In genomic region chr13:102905361-102905950, GRCm38 (mm10) we compare ENCODE assay signal across 8 mouse cellular contexts.
DNase-seq lines count a peak whose midpoint lies in the region; ATAC-seq and TF ChIP-seq lines count a peak whose summit lies in the region.

No protein-coding gene starts in this region.

- DNase-seq in lung, embryonic 14.5 days: peak; percentile 55
- DNase-seq in lung, postnatal 36 days: no peak
- DNase-seq in embryo, embryonic 11 days: peak; percentile 66
- DNase-seq in liver, embryonic 13.5 days: peak; percentile 9
- peak; percentile 28 for DNase-seq in yolk sac, embryonic 10.5 days (ENCODE audit: low spot score)
- DNase-seq in Muller cell, postnatal 12 days (ENCODE audit: inconsistent ontology term): no peak

- 2% methylated on average over 16 of the region's 16 CpGs for WGBS in lung, embryonic 14.5 days
- 3% methylated on average over 16 of the region's 16 CpGs for WGBS in heart, embryonic 16.5 days
- WGBS in liver, embryonic 13.5 days (ENCODE audit: insufficient replicate concordance): 1% methylated on average over 16 of the region's 16 CpGs

- H3K27ac ChIP-seq in lung, embryonic 14.5 days (ENCODE audit: low read depth): peak overlapping the region; percentile 91
- H3K27ac ChIP-seq in heart, embryonic 16.5 days (ENCODE audit: low read length): peak overlapping the region; percentile 93
- peak overlapping the region; percentile 66 for H3K27ac ChIP-seq in liver, embryonic 13.5 days

- no peaks in the 10 kb centered on the region for H3K27me3 ChIP-seq in lung, embryonic 14.5 days (ENCODE audit: insufficient read depth, low read length)
- H3K27me3 ChIP-seq in heart, embryonic 16.5 days (ENCODE audit: control insufficient read depth, insufficient read depth, low read length): no peaks in the 10 kb centered on the region
- no peaks in the 10 kb centered on the region for H3K27me3 ChIP-seq in liver, embryonic 13.5 days

- H3K36me3 ChIP-seq in lung, embryonic 14.5 days (ENCODE audit: insufficient read depth): no peaks in the 10 kb centered on the region
- no peaks in the 10 kb centered on the region for H3K36me3 ChIP-seq in heart, embryonic 16.5 days (ENCODE audit: control insufficient read depth, insufficient read depth)
- H3K36me3 ChIP-seq in liver, embryonic 13.5 days: no peaks in the 10 kb centered on the region

- TF ChIP-seq CTCF in lung, embryonic 14.5 days (IDR thresholded peaks at IDR 0.05; ENCODE audit: low read depth): no peak

- H3K4me1 ChIP-seq in lung, embryonic 14.5 days (ENCODE audit: insufficient read depth): peaks cover 6% of the 10 kb centered on the region; the same call in 1 of the 2 replicates
- H3K4me1 ChIP-seq in heart, embryonic 16.5 days (ENCODE audit: control insufficient read depth, insufficient read depth, low read length): peaks cover 11% of the 10 kb centered on the region
- H3K4me1 ChIP-seq in liver, embryonic 13.5 days (replicated peaks): peaks cover 22% of the 10 kb centered on the region

- ATAC-seq in lung, embryonic 14.5 days (ENCODE audit: insufficient read depth): no peak
- ATAC-seq in heart, embryonic 16.5 days (replicated peaks; ENCODE audit: extremely low read depth, insufficient read depth, low FRiP score): no peak
- peak; percentile 24; the same call in 1 of the 2 replicates for ATAC-seq in liver, embryonic 13.5 days (ENCODE audit: low read depth)
- ATAC-seq in activated CD4-positive, CD25-positive, alpha-beta regulatory T cell, adult 4 months: no peak

- peak overlapping the region; percentile 56 for H3K4me3 ChIP-seq in lung, embryonic 14.5 days (ENCODE audit: low read depth, low read length)
- peak overlapping the region; percentile 76 for H3K4me3 ChIP-seq in heart, embryonic 16.5 days (ENCODE audit: low read length)
- H3K4me3 ChIP-seq in liver, embryonic 13.5 days (replicated peaks): peak overlapping the region; percentile 67

- H3K9ac ChIP-seq in lung, embryonic 14.5 days: peak overlapping the region; percentile 63
- H3K9ac ChIP-seq in heart, embryonic 16.5 days (ENCODE audit: low read length): peak overlapping the region; percentile 87
- peak overlapping the region; percentile 66 for H3K9ac ChIP-seq in liver, embryonic 13.5 days

- H3K4me2 ChIP-seq in lung, embryonic 14.5 days: peak overlapping the region; percentile 81
- peak overlapping the region; percentile 84 for H3K4me2 ChIP-seq in heart, embryonic 16.5 days (ENCODE audit: low read depth, low read length)
- peak overlapping the region; percentile 86 for H3K4me2 ChIP-seq in liver, embryonic 13.5 days

- no peaks in the 10 kb centered on the region for H3K9me3 ChIP-seq in lung, embryonic 14.5 days (ENCODE audit: low read depth, low read length)
- no peaks in the 10 kb centered on the region for H3K9me3 ChIP-seq in heart, embryonic 16.5 days (replicated peaks; ENCODE audit: control insufficient read depth, low read length)
- H3K9me3 ChIP-seq in liver, embryonic 13.5 days (replicated peaks): no peaks in the 10 kb centered on the region

Comparison
In these comparisons a context has a peak if more than half of its experiments do, and no peak if none do; other contexts are left out.
1. DNase-seq: peak in lung, embryonic 14.5 days (single experiment), embryo, embryonic 11 days (single experiment), liver, embryonic 13.5 days (single experiment) and yolk sac, embryonic 10.5 days (single experiment); none in lung, postnatal 36 days (single experiment) and Muller cell, postnatal 12 days (single experiment).
2. Peak in every context shown above with its lines, with median percentiles within 50 percentile points of each other: H3K27ac ChIP-seq, H3K4me2 ChIP-seq, H3K4me3 ChIP-seq and H3K9ac ChIP-seq.